Mouse (Mus musculus) left cerebral cortex, postnatal 10 days (tissue): Measurements from ENCODE around the gene Rhot1. TPM values are rescaled to one million over a fixed set of nuclear protein-coding genes. Genes with fewer than 3 reads are reported as not detected.

Source experiments
- DNase-seq, 2 experiments: peaks; one replicate each; pipeline ENCODE4 v3.0.0; 2021 to 2022; ENCODE audit warnings: low spot score in 2 of 2, mixed read lengths in 1 of 2; ENCODE audit errors: extremely low spot score in 1 of 2
- intact Hi-C: fragments of 180-260 bp; cut with DNase I; formaldehyde crosslinking; loops from one replicate; pipeline ENCODE4 v1.15.1; 2025
- total RNA-seq, 2 experiments: library from RNA; stranded (reverse); gene quantifications; 2 replicates each; pipeline ENCODE4 v1.2.3; 2021

The Rhot1 gene
- total RNA-seq, 2 experiments from 2014 or later = 67.5 to 69.6 TPM

- intact Hi-C loops = no loop called here
- DNase-seq = no peak
Measured at GRCm38 (mm10) chr11:80311271-80311670, 102.5 kb downstream of the Rhot1 start.

GRCm38 (mm10) chr11:80312049-80312448, 103.2 kb downstream of the Rhot1 start:
- DNase-seq = no peak
- intact Hi-C loops = no loop called here

- DNase-seq = no peak
- intact Hi-C loops = no loop called here
Measured at GRCm38 (mm10) chr11:80312565-80312964, 103.7 kb downstream of the Rhot1 start.

GRCm38 (mm10) chr11:80313462-80313861, 104.6 kb downstream of the Rhot1 start:
- intact Hi-C loops = no loop called here

GRCm38 (mm10) chr11:80313944-80314343, 105.1 kb downstream of the Rhot1 start:
- intact Hi-C loops = no loop called here
- no peak for DNase-seq

More at GRCm38 (mm10) chr11:80313462-80313861, 104.6 kb downstream of the Rhot1 start:
- DNase-seq = no peak

- DNase-seq = no peak
Measured at GRCm38 (mm10) chr11:80315743-80316639, 107.2 kb downstream of the Rhot1 start.

More at GRCm38 (mm10) chr11:80315743-80316639, 107.2 kb downstream of the Rhot1 start:
- intact Hi-C loops = no loop called here

Other genes starting within 250 kb of the Rhot1 start
- 10 to 100 TPM; 26.6 to 27.9 TPM for gene Utp6, start 246.6 kb upstream of the Rhot1 start, total RNA-seq
- gene Suz12, start 215.9 kb upstream of the Rhot1 start, total RNA-seq = 10 to 100 TPM; 28.6 to 31.7 TPM
- 10 to 100 TPM; 12.2 to 13.1 TPM for gene Crlf3, start 128.0 kb upstream of the Rhot1 start, total RNA-seq
- gene Atad5, start 119.6 kb upstream of the Rhot1 start, total RNA-seq = 1 to 10 TPM; 4.2 to 4.6 TPM
- 10 to 100 TPM in 1 of 2 experiments, 1 to 10 TPM in 1; 9.6 to 11.5 TPM for gene Tefm, start 66.8 kb upstream of the Rhot1 start, total RNA-seq
- gene Adap2, start 54.9 kb upstream of the Rhot1 start, total RNA-seq = 1 to 10 TPM; 8.3 to 8.5 TPM
- 1 to 10 TPM; 3.5 to 4.1 TPM for gene Rnf135, start 25.2 kb upstream of the Rhot1 start, total RNA-seq
- 10 to 100 TPM; 19.4 to 22.5 TPM for gene Rhbdl3, start 91.9 kb downstream of the Rhot1 start, total RNA-seq
- 10 to 100 TPM; 47.9 to 52.3 TPM for gene 5730455P16Rik, start 169.0 kb downstream of the Rhot1 start, total RNA-seq
- gene Zfp207, start 174.3 kb downstream of the Rhot1 start, total RNA-seq = 100 to 1,000 TPM; 146 to 149 TPM
- gene Psmd11, start 219.6 kb downstream of the Rhot1 start, total RNA-seq = 100 to 1,000 TPM; 101 to 118 TPM